Mouse (Mus musculus): ENCODE measurements around the gene Tcf25.

Gene Tcf25

GRCm38 (mm10) chr8:123373403-123374238, at the start of gene Tcf25:
Tcf25 (plus strand) TSS chr8:123373753.
- peak; percentile 99 for DNase-seq

GRCm38 (mm10) chr8:123328552-123328951, 45.0 kb upstream of the Tcf25 start:
- DNase-seq = no peak

GRCm38 (mm10) chr8:123329350-123329749, 44.2 kb upstream of the Tcf25 start:
- DNase-seq = no peak

GRCm38 (mm10) chr8:123329961-123330360, 43.6 kb upstream of the Tcf25 start:
- DNase-seq = no peak

GRCm38 (mm10) chr8:123330701-123331100, 42.9 kb upstream of the Tcf25 start:
- peak; percentile 36 for DNase-seq

- no peak for DNase-seq
These were observed 42.3 kb upstream of the Tcf25 start for GRCm38 (mm10) chr8:123331301-123331700.

- no peak for DNase-seq
These were observed 41.7 kb upstream of the Tcf25 start for GRCm38 (mm10) chr8:123331810-123332209.

GRCm38 (mm10) chr8:123332262-123333090, 41.1 kb upstream of the Tcf25 start, which contains the start of gene Spire2:
Spire2 (plus strand) TSS chr8:123332713.
- peak; percentile 92 for DNase-seq

GRCm38 (mm10) chr8:123333091-123333587, 40.4 kb upstream of the Tcf25 start:
- peak; percentile 45 for DNase-seq

GRCm38 (mm10) chr8:123333864-123334263, 39.7 kb upstream of the Tcf25 start:
- DNase-seq = no peak

GRCm38 (mm10) chr8:123334467-123334866, 39.1 kb upstream of the Tcf25 start:
- no peak for DNase-seq

GRCm38 (mm10) chr8:123337475-123337874, 36.1 kb upstream of the Tcf25 start:
- no peak for DNase-seq

- DNase-seq = no peak
These were observed 33.5 kb upstream of the Tcf25 start for GRCm38 (mm10) chr8:123340071-123340470.

GRCm38 (mm10) chr8:123341040-123342015, 32.2 kb upstream of the Tcf25 start:
- no peak for DNase-seq

GRCm38 (mm10) chr8:123342253-123342652, 31.3 kb upstream of the Tcf25 start:
- DNase-seq = no peak

GRCm38 (mm10) chr8:123342911-123343310, 30.6 kb upstream of the Tcf25 start:
- no peak for DNase-seq

GRCm38 (mm10) chr8:123343422-123343821, 30.1 kb upstream of the Tcf25 start:
- DNase-seq = no peak

- DNase-seq = no peak
These were observed 28.4 kb upstream of the Tcf25 start for GRCm38 (mm10) chr8:123345135-123345534.

GRCm38 (mm10) chr8:123345856-123346255, 27.7 kb upstream of the Tcf25 start:
- DNase-seq = no peak

GRCm38 (mm10) chr8:123347293-123347692, 26.3 kb upstream of the Tcf25 start:
- no peak for DNase-seq

GRCm38 (mm10) chr8:123348237-123348843, 25.2 kb upstream of the Tcf25 start:
- DNase-seq = peak; percentile 86

GRCm38 (mm10) chr8:123349073-123349472, 24.5 kb upstream of the Tcf25 start:
- DNase-seq = no peak

Data from retina, postnatal 1 day (tissue).